Mouse (Mus musculus): ENCODE data around the gene Npdc1. TPM values are rescaled to one million over a fixed set of nuclear protein-coding genes. Genes with fewer than 3 reads are reported as not detected.
"Not testable (repeated sequence)": the region's sequence is repeated elsewhere in the genome, so short reads cannot be mapped to it uniquely, and the experiment has no call there.

The Npdc1 gene
- polyA plus RNA-seq, 1 experiment from 2014 or later: 32.8 TPM

GRCm38 (mm10) chr2:25400764-25401163, 1.6 kb downstream of the Npdc1 start:
- no peaks in the 10 kb centered on the region for H3K9me3 ChIP-seq (ENCODE audit: control insufficient read depth, low read length)
- ATAC-seq (ENCODE audit: low FRiP score, low TSS enrichment): 0 out of 2 replicates have a peak, but pooled peaks have one; percentile 24
- no peak overlapping the region for H3K4me3 ChIP-seq (ENCODE audit: low read length)
- no peak overlapping the region for H3K9ac ChIP-seq (ENCODE audit: low read depth, low read length)
- 3% methylated on average over 17 of the region's 17 CpGs for WGBS
- H3K36me3 ChIP-seq (ENCODE audit: control insufficient read depth, insufficient read depth, low read length): no peaks in the 10 kb centered on the region
- peak overlapping the region; percentile 25; the same call in 1 of the 2 replicates for H3K4me2 ChIP-seq (replicated peaks; ENCODE audit: low read depth, low read length)
- H3K27me3 ChIP-seq (ENCODE audit: control insufficient read depth, insufficient read depth, low read length): peaks cover 66% of the 10 kb centered on the region
- 0 out of 2 replicates have a peak, but pooled peaks cover 4% of the 10 kb centered on the region for H3K4me1 ChIP-seq (ENCODE audit: control insufficient read depth, insufficient read depth, low read length)
- no peak overlapping the region for H3K27ac ChIP-seq (ENCODE audit: low read depth, low read length)

GRCm38 (mm10) chr2:25402377-25402971, 3.3 kb downstream of the Npdc1 start:
- Histone ChIP-seq H3K36me3 (ENCODE audit: control insufficient read depth, insufficient read depth, low read length) (no peaks in the 10 kb centered on the region), H3K27ac (ENCODE audit: low read depth, low read length) (no peak overlapping the region), H3K4me3 (ENCODE audit: low read length) (peak overlapping the region; percentile 73), H3K4me1 (ENCODE audit: control insufficient read depth, insufficient read depth, low read length) (no peaks in the 10 kb centered on the region), H3K9me3 (ENCODE audit: control insufficient read depth, low read length) (no peaks in the 10 kb centered on the region), H3K4me2 (replicated peaks; ENCODE audit: low read depth, low read length) (peak overlapping the region; percentile 85), H3K9ac (ENCODE audit: low read depth, low read length) (peak overlapping the region; percentile 68; the same call in 1 of the 2 replicates), H3K27me3 (ENCODE audit: control insufficient read depth, insufficient read depth, low read length) (peaks cover 49% of the 10 kb centered on the region)
- peak; percentile 38 for ATAC-seq (ENCODE audit: low FRiP score, low TSS enrichment)
- under 1% methylated on average over 13 of the region's 13 CpGs for WGBS

DNA sequence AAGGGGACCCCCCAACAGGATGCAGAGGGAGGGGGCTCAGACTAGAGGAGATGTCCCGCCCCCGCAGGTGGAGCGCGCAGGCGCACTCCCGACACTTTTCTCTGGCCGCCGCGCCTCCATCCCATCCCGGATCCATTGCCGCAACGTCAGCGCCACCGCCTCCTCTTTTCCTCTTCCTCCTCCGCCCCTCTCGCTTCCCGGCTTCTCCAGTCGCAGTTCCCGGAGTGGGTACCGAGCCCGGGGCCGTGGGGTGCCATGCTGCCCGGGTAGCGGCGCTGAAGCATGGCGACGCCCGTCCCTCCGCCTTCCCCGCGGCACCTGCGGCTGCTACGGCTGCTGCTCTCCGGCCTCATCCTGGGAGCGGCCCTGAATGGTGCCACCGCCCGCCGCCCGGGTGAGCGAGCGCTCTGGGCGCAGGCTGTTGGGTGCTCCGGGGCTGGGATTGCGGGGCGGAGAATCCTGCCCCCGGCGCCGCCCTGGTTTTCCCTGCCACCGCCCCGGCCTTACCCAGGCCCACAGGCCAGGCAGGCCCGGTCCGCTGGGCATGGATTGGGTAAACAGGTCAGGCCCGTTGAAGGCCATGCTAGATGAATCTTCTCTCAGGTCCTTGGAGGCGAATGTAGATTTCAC, 3.9 kb downstream of the Npdc1 start:
- H3K9me3 ChIP-seq (ENCODE audit: control insufficient read depth, low read length): no peaks in the 10 kb centered on the region
- no peaks in the 10 kb centered on the region for H3K4me1 ChIP-seq (ENCODE audit: control insufficient read depth, insufficient read depth, low read length)
- peak overlapping the region; percentile 68 for H3K9ac ChIP-seq (ENCODE audit: low read depth, low read length)
- peaks cover 48% of the 10 kb centered on the region for H3K27me3 ChIP-seq (ENCODE audit: control insufficient read depth, insufficient read depth, low read length)
- peak; percentile 53 for ATAC-seq (ENCODE audit: low FRiP score, low TSS enrichment)
- no peak overlapping the region for H3K27ac ChIP-seq (ENCODE audit: low read depth, low read length)
- H3K4me3 ChIP-seq (ENCODE audit: low read length): peak overlapping the region; percentile 73
- no peaks in the 10 kb centered on the region for H3K36me3 ChIP-seq (ENCODE audit: control insufficient read depth, insufficient read depth, low read length)
- H3K4me2 ChIP-seq (replicated peaks; ENCODE audit: low read depth, low read length): peak overlapping the region; percentile 85
- WGBS: 3% methylated on average over 49 of the region's 54 CpGs

GRCm38 (mm10) chr2:25403994-25404393, 4.8 kb downstream of the Npdc1 start:
- 82% methylated on average over 4 of the region's 4 CpGs for WGBS

GRCm38 (mm10) chr2:25408908-25409307, 9.8 kb downstream of the Npdc1 start:
- Histone ChIP-seq H3K4me2 (replicated peaks; ENCODE audit: low read depth, low read length) (no peak overlapping the region), H3K9me3 (ENCODE audit: control insufficient read depth, low read length) (no peaks in the 10 kb centered on the region), H3K27ac (ENCODE audit: low read depth, low read length) (no peak overlapping the region), H3K36me3 (ENCODE audit: control insufficient read depth, insufficient read depth, low read length) (no peaks in the 10 kb centered on the region), H3K4me1 (ENCODE audit: control insufficient read depth, insufficient read depth, low read length) (no peaks in the 10 kb centered on the region), H3K27me3 (ENCODE audit: control insufficient read depth, insufficient read depth, low read length) (no peaks in the 10 kb centered on the region; the same call in 1 of the 2 replicates), H3K9ac (ENCODE audit: low read depth, low read length) (no peak overlapping the region), H3K4me3 (ENCODE audit: low read length) (no peak overlapping the region)
- 88% methylated on average over 10 of the region's 10 CpGs for WGBS
- no peak for ATAC-seq (ENCODE audit: low FRiP score, low TSS enrichment)

More at GRCm38 (mm10) chr2:25403994-25404393, 4.8 kb downstream of the Npdc1 start:
- H3K4me1 ChIP-seq (ENCODE audit: control insufficient read depth, insufficient read depth, low read length): no peaks in the 10 kb centered on the region
- H3K27me3 ChIP-seq (ENCODE audit: control insufficient read depth, insufficient read depth, low read length): peaks cover 39% of the 10 kb centered on the region
- no peak overlapping the region; the same call in 1 of the 2 replicates for H3K4me3 ChIP-seq (ENCODE audit: low read length)
- H3K27ac ChIP-seq (ENCODE audit: low read depth, low read length): no peak overlapping the region
- H3K4me2 ChIP-seq (replicated peaks; ENCODE audit: low read depth, low read length): peak overlapping the region; percentile 85; the same call in 1 of the 2 replicates
- no peaks in the 10 kb centered on the region for H3K9me3 ChIP-seq (ENCODE audit: control insufficient read depth, low read length)
- no peaks in the 10 kb centered on the region for H3K36me3 ChIP-seq (ENCODE audit: control insufficient read depth, insufficient read depth, low read length)
- no peak for ATAC-seq (ENCODE audit: low FRiP score, low TSS enrichment)
- no peak overlapping the region for H3K9ac ChIP-seq (ENCODE audit: low read depth, low read length)

- H3K27me3 ChIP-seq (ENCODE audit: control insufficient read depth, insufficient read depth, low read length); H3K9me3 ChIP-seq (ENCODE audit: control insufficient read depth, low read length); H3K4me1 ChIP-seq (ENCODE audit: control insufficient read depth, insufficient read depth, low read length); H3K4me2 ChIP-seq (replicated peaks; ENCODE audit: low read depth, low read length); H3K36me3 ChIP-seq (ENCODE audit: control insufficient read depth, insufficient read depth, low read length); H3K27ac ChIP-seq (ENCODE audit: low read depth, low read length); ATAC-seq (ENCODE audit: low FRiP score, low TSS enrichment); H3K9ac ChIP-seq (ENCODE audit: low read depth, low read length); H3K4me3 ChIP-seq (ENCODE audit: low read length): not testable (repeated sequence)
These were observed 14.3 kb downstream of the Npdc1 start for GRCm38 (mm10) chr2:25413436-25413835.

GRCm38 (mm10) chr2:25417426-25417825, 18.3 kb downstream of the Npdc1 start:
- H3K9ac ChIP-seq (ENCODE audit: low read depth, low read length): no peak overlapping the region
- WGBS: 37% methylated on average over 3 of the region's 3 CpGs
- no peak overlapping the region for H3K4me3 ChIP-seq (ENCODE audit: low read length)
- no peaks in the 10 kb centered on the region for H3K36me3 ChIP-seq (ENCODE audit: control insufficient read depth, insufficient read depth, low read length)
- H3K27ac ChIP-seq (ENCODE audit: low read depth, low read length): no peak overlapping the region
- H3K4me1 ChIP-seq (ENCODE audit: control insufficient read depth, insufficient read depth, low read length): no peaks in the 10 kb centered on the region
- no peaks in the 10 kb centered on the region for H3K9me3 ChIP-seq (ENCODE audit: control insufficient read depth, low read length)
- H3K4me2 ChIP-seq (replicated peaks; ENCODE audit: low read depth, low read length): no peak overlapping the region
- ATAC-seq (ENCODE audit: low FRiP score, low TSS enrichment): no peak
- H3K27me3 ChIP-seq (ENCODE audit: control insufficient read depth, insufficient read depth, low read length): no peaks in the 10 kb centered on the region

GRCm38 (mm10) chr2:25421896-25422295, 22.7 kb downstream of the Npdc1 start:
- H3K4me3 ChIP-seq (ENCODE audit: low read length): no peak overlapping the region
- peak; percentile 61 for ATAC-seq (ENCODE audit: low FRiP score, low TSS enrichment)
- H3K27me3 ChIP-seq (ENCODE audit: control insufficient read depth, insufficient read depth, low read length): peaks cover 7% of the 10 kb centered on the region
- no peak overlapping the region for H3K27ac ChIP-seq (ENCODE audit: low read depth, low read length)
- no peaks in the 10 kb centered on the region for H3K9me3 ChIP-seq (ENCODE audit: control insufficient read depth, low read length)
- 24% methylated on average over 3 of the region's 3 CpGs for WGBS
- H3K4me2 ChIP-seq (replicated peaks; ENCODE audit: low read depth, low read length): no peak overlapping the region
- H3K36me3 ChIP-seq (ENCODE audit: control insufficient read depth, insufficient read depth, low read length): no peaks in the 10 kb centered on the region
- H3K9ac ChIP-seq (ENCODE audit: low read depth, low read length): no peak overlapping the region
- H3K4me1 ChIP-seq (ENCODE audit: control insufficient read depth, insufficient read depth, low read length): no peaks in the 10 kb centered on the region

All from kidney, embryonic 14.5 days (tissue).